Mouse (Mus musculus) heart, embryonic 14.5 days (tissue): ENCODE measurements around the gene Armc10. TPM values are rescaled to one million over a fixed set of nuclear protein-coding genes. Genes with fewer than 3 reads are reported as not detected.

Experiments
- ATAC-seq: fragments of 200-750 bp; cut with Nextera tagmentation; 2 replicates; pipeline ENCODE4 v1.8.0; 2017; ENCODE audit warnings: low read depth, moderate TSS enrichment; ENCODE audit not compliant: insufficient number of reproducible peaks, insufficient read depth, low FRiP score
- H3K27ac ChIP-seq, 2 experiments: fragments of 200-500 bp in 1 of 2; fragments of 300-500 bp in 1 of 2; sonication (generic) in 1 of 2; replicated peaks in 1 of 2; 2 replicates each; pipeline ENCODE4 v1.5.1; 2012 to 2014; ENCODE audit warnings: low read depth in 2 of 2, low read length in 2 of 2, control low read depth in 1 of 2, mild to moderate bottlenecking in 1 of 2, mixed read lengths in 1 of 2; ENCODE audit not compliant: control insufficient read depth in 1 of 2, insufficient read depth in 1 of 2
- H3K27me3 ChIP-seq: fragments of 300-500 bp; sonication (generic); 2 replicates; pipeline ENCODE4 v1.6.1; 2014; ENCODE audit warnings: mild to moderate bottlenecking, low read length, control low read depth; ENCODE audit not compliant: control insufficient read depth, insufficient read depth
- H3K36me3 ChIP-seq: fragments of 300-500 bp; sonication (generic); 2 replicates; pipeline ENCODE4 v1.6.1; 2014; ENCODE audit warnings: mild to moderate bottlenecking, control low read depth, low read length, mixed read lengths; ENCODE audit not compliant: control insufficient read depth, insufficient read depth
- H3K4me1 ChIP-seq, 2 experiments: fragments of 200-500 bp in 1 of 2; fragments of 300-500 bp in 1 of 2; sonication (generic) in 1 of 2; 2 replicates each; pipeline ENCODE4 v1.6.1; 2012 to 2014; ENCODE audit warnings: low read length in 2 of 2, control low read depth in 1 of 2, mixed read lengths in 1 of 2; ENCODE audit not compliant: control insufficient read depth in 2 of 2, insufficient read depth in 2 of 2
- H3K4me2 ChIP-seq: fragments of 300-500 bp; sonication (generic); 2 replicates; pipeline ENCODE4 v1.6.1; 2014; ENCODE audit warnings: mild to moderate bottlenecking, low read length
- H3K4me3 ChIP-seq, 2 experiments: fragments of 200-500 bp in 1 of 2; fragments of 300-500 bp in 1 of 2; sonication (generic) in 1 of 2; 2 replicates each; pipeline ENCODE4 v1.5.1; 2012 to 2014; ENCODE audit warnings: low read length in 2 of 2, mild to moderate bottlenecking in 2 of 2, control low read depth in 1 of 2, low read depth in 1 of 2, moderate library complexity in 1 of 2; ENCODE audit not compliant: control insufficient read depth in 1 of 2, insufficient read depth in 1 of 2
- H3K9ac ChIP-seq: fragments of 300-500 bp; sonication (generic); 2 replicates; pipeline ENCODE4 v1.6.1; 2014; ENCODE audit warnings: mild to moderate bottlenecking, low read length
- H3K9me3 ChIP-seq: fragments of 300-500 bp; sonication (generic); 2 replicates; pipeline ENCODE4 v1.6.1; 2016; ENCODE audit warnings: low read length, control low read depth; ENCODE audit not compliant: control insufficient read depth
- WGBS: fragments of 180-500 bp; shearing (Covaris S2); extraction: QIAGEN DNeasy Blood & Tissue Kit; methylation state at CpG from one replicate; pipeline ENCODE4 v1.1.7; 2014; 5-methylcytosine and 5-hydroxymethylcytosine counted together
- polyA plus RNA-seq: library from polyadenylated mRNA; unstranded; fragments of >200 nt; fragmentation: Nextera tagmentation; extraction: Ambion mirVana; gene quantifications from 2 replicates; pipeline ENCODE4 v1.2.1, GENCODE M21; 2014

Gene Armc10
- polyA plus RNA-seq, 1 experiment from 2014 or later, result 28.2 TPM

DNA sequence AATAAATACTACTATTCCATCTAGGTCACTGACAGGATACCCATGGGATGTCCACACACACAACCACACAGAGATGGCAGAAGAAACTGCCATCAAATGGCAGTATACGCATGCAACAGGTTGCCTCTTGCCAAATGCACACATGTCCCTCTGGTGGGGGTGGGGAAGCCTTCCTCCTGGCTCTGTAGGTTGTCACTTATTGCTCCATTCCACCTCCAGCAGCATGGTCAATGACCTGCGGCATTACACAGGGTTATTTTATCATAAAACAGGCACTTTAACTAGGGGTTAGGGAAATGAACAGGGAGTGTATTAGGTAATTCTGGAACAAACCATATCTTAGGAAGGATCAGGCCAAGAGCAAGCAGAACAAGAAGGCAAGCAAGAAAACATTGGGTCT lies 23.7 kb downstream of the Armc10 start:
- Histone ChIP-seq H3K9me3 (no peaks in the 10 kb centered on the region), H3K4me3 (no peak overlapping the region), H3K27ac (no peak overlapping the region), H3K27me3 (no peaks in the 10 kb centered on the region), H3K4me2 (no peak overlapping the region), H3K36me3 (peaks cover 3% of the 10 kb centered on the region; the same call in 1 of the 2 replicates), H3K4me1 (no peaks in the 10 kb centered on the region), H3K9ac (no peak overlapping the region)
- ATAC-seq, result no peak
- WGBS, result 89% methylated on average over 2 of the region's 2 CpGs

DNA sequence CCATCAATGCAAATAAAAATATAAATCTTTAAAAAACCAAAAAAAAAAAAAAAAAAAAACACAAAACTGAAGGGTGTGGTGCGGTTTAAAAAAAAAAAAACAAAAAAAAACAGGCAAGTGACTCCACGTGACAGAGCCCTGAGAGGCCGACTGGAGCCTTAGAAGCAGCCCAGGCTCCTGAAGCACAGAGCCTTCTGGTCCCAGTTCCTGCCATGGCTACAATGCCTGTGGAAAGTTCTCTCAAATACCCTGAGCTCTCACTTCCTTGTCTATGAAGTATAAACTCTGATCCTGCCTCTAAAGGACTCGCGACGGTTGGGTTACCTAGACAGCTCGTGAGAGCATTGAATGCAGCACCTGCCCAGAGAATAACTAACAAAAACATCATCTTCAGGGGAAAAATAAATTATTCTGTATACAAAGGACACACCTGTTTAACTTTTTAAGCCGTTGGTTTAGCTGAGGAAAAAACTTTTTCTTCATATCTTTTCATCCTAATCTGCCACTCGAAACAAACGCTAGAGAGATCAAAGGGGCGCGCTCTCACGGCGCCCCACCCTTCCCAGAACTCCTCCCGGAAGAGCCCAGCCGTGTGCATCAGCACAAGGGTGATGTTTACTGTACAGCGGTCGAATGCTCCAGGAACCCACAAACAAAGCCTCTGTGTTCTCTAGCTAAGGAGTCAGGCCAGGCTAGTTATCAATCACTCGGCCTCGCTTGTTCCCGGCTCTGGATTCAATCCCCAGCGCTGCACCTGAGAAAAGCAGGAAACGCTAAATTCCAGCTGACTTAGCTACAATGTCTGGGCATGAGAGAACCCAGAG lies 27.4 kb downstream of the Armc10 start:
- peaks cover 9% of the 10 kb centered on the region for H3K36me3 ChIP-seq
- H3K9ac ChIP-seq, result no peak overlapping the region
- no peaks in the 10 kb centered on the region; a peak in 1 of 4 replicates for H3K4me1 ChIP-seq
- ATAC-seq, result no peak
- H3K27ac ChIP-seq, result no peak overlapping the region
- 52% methylated on average over 23 of the region's 23 CpGs for WGBS
- H3K4me3 ChIP-seq, result peak overlapping the region; percentile 13 to 19; a peak in 2 of 4 replicates
- no peaks in the 10 kb centered on the region for H3K27me3 ChIP-seq
- no peaks in the 10 kb centered on the region for H3K9me3 ChIP-seq
- H3K4me2 ChIP-seq, result peak overlapping the region; percentile 55

DNA sequence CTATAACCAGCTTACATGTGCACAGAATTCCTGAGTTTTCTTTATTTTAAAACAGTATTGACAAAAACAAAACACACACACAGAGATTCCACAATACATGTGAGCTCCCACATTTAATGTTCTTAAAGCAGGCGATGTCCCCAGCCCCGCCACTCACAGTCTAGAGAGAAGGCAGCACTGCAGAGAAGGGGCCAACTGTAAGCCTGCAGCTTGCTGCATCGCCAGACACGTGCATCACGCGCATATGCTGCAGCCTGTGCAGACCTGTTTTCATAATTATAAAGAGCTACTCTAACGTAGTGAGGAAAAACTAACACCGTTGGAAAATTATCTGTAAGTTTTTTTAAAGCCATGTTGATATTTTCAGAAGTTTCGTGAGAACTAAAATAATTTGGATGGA lies 28.1 kb downstream of the Armc10 start:
- H3K4me1 ChIP-seq, result no peaks in the 10 kb centered on the region; a peak in 1 of 4 replicates
- H3K27ac ChIP-seq, result no peak overlapping the region
- ATAC-seq, result no peak
- no peaks in the 10 kb centered on the region for H3K27me3 ChIP-seq
- H3K4me3 ChIP-seq, result no peak overlapping the region
- H3K4me2 ChIP-seq, result peak overlapping the region; percentile 55; the same call in 1 of the 2 replicates
- H3K36me3 ChIP-seq, result peaks cover 9% of the 10 kb centered on the region
- H3K9me3 ChIP-seq, result no peaks in the 10 kb centered on the region
- 84% methylated on average over 9 of the region's 9 CpGs for WGBS
- no peak overlapping the region for H3K9ac ChIP-seq

DNA sequence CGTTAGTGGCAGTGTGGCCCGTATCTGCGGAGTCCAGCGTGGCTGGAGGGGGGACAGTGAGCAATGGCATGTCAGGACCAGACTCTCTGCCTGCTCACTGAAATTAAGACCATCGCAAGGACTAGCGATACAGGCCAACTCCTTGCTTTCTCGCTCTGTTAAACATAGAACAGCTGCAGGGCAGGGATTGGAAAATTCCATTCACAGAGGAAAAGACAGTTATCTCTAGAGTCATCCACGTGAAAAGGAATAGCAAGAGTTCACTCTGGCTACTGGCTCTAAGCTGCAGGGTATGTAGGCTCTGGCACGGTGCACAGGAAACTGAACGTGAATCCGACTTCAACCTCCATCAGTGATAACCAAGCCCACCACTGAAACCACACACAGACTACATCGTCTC lies 29.4 kb downstream of the Armc10 start:
- Histone ChIP-seq H3K36me3 (peaks cover 9% of the 10 kb centered on the region), H3K4me2 (no peak overlapping the region), H3K9ac (no peak overlapping the region), H3K4me1 (no peaks in the 10 kb centered on the region; a peak in 1 of 4 replicates), H3K9me3 (no peaks in the 10 kb centered on the region), H3K27me3 (no peaks in the 10 kb centered on the region), H3K4me3 (no peak overlapping the region), H3K27ac (no peak overlapping the region)
- 63% methylated on average over 12 of the region's 12 CpGs for WGBS
- ATAC-seq, result peak; percentile 39; the same call in 1 of the 2 replicates

DNA sequence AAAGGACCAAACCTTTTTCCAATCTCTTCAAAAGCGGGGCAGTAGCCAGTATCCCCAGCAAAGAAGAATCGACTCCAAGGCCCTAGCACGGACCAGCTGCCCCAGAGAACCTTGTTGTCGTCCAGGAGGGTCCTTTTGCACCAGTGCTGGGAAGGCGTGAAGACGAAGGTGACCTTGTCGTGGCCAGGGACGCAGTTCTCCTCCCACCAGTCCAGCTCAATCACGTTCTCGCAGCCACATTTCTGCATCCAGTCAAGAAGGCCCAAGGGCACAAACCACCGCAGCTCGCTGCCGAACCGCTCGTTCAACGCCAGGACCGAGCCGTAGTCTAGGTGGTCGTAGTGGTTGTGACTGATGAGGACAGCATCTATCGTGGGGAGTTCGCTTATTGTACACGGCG lies 29.9 kb downstream of the Armc10 start:
- Histone ChIP-seq H3K36me3 (peaks cover 9% of the 10 kb centered on the region), H3K4me2 (no peak overlapping the region), H3K27me3 (no peaks in the 10 kb centered on the region), H3K4me3 (no peak overlapping the region), H3K27ac (no peak overlapping the region), H3K4me1 (peaks cover under 1 to 2% of the 10 kb centered on the region in 2 experiments; a peak in 2 of 4 replicates), H3K9ac (no peak overlapping the region), H3K9me3 (no peaks in the 10 kb centered on the region)
- WGBS, result 90% methylated on average over 23 of the region's 23 CpGs
- ATAC-seq, result no peak

DNA sequence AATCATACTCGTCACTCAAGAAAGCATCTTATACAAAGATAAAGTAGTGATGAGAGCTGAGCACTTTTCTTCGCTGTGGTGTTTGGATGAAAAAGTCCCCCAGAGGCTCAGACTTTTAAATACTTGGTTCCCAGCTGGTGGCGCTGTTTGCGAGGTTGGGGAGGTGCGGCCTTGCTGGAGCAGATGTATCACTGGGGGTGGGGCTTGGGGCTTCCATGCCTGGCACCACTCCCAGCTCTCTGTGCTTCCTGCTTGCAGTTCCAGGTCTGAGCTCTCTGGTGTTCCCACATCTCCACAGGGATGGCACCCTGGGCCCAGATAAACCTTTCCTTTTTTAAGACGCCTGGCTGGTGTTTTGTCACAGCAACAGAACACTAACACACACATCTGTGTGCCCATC lies 32.3 kb downstream of the Armc10 start:
- H3K4me3 ChIP-seq, result no peak overlapping the region

DNA sequence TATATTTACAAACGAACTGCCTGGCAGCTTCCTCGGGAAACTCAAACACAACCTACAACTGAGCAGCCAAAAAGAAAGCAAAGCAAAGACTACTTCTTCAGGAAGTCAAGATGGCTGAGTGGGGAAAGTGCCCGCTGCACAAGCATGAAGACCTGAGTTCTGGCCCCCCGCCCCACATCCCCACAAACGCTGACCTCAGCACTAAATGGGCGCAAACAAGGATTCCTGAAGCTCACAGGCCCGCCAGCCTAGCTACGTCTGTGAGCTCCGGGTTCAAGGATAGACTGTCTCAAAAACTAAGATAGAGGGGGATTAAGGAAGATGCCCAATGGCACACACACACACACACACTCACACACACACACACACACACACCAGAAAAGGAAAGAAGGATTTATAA lies 32.8 kb downstream of the Armc10 start:
- 92% methylated on average over 9 of the region's 9 CpGs for WGBS
- no peaks in the 10 kb centered on the region for H3K9me3 ChIP-seq
- H3K4me2 ChIP-seq, result no peak overlapping the region
- H3K4me1 ChIP-seq, result peaks cover 4 to 11% of the 10 kb centered on the region in 2 experiments; a peak in 3 of 4 replicates
- no peak overlapping the region for H3K9ac ChIP-seq
- no peak overlapping the region for H3K4me3 ChIP-seq
- ATAC-seq, result no peak
- H3K36me3 ChIP-seq, result peaks cover 9% of the 10 kb centered on the region
- no peak overlapping the region for H3K27ac ChIP-seq
- no peaks in the 10 kb centered on the region for H3K27me3 ChIP-seq

More for the DNA sequence above, 32.3 kb downstream of the Armc10 start:
- no peak for ATAC-seq
- no peak overlapping the region for H3K4me2 ChIP-seq
- no peak overlapping the region for H3K9ac ChIP-seq
- H3K9me3 ChIP-seq, result no peaks in the 10 kb centered on the region
- 89% methylated on average over 6 of the region's 6 CpGs for WGBS
- H3K27me3 ChIP-seq, result no peaks in the 10 kb centered on the region
- peaks cover 4 to 11% of the 10 kb centered on the region in 2 experiments; a peak in 3 of 4 replicates for H3K4me1 ChIP-seq
- H3K36me3 ChIP-seq, result peaks cover 9% of the 10 kb centered on the region
- H3K27ac ChIP-seq, result no peak overlapping the region
